Mouse (Mus musculus) CH12.LX (cell line): ENCODE measurements around the gene Flot2. TPM values are rescaled to one million over a fixed set of nuclear protein-coding genes. Genes with fewer than 3 reads are reported as not detected.
A peak's percentile ranks its signal among the peaks of the same experiment; 100 is the strongest.

Experiments used
- DNase-seq: peaks from one replicate; pipeline ENCODE4 v3.0.0-alpha.2; 2013; ENCODE audit errors: extremely low read depth
- H3K27ac ChIP-seq: 2 replicates; pipeline ENCODE4 v1.5.1; 2012; ENCODE audit warnings: low read depth, mild to moderate bottlenecking, control low read depth, moderate library complexity; ENCODE audit not compliant: insufficient read depth
- H3K27me3 ChIP-seq: replicated peaks from 2 replicates; pipeline ENCODE3; 2012; ENCODE audit warnings: inconsistent platforms
- H3K36me3 ChIP-seq, 2 experiments: replicated peaks in 1 of 2; 2 replicates each; pipeline versions ENCODE3 to v1.6.1; 2012; ENCODE audit warnings: inconsistent platforms in 1 of 2, low read length in 1 of 2, mild to moderate bottlenecking in 1 of 2, mixed read lengths in 1 of 2, moderate library complexity in 1 of 2; ENCODE audit not compliant: control insufficient read depth in 1 of 2, insufficient read depth in 1 of 2
- H3K4me1 ChIP-seq, 2 experiments: 2 replicates each; pipeline ENCODE4 v1.6.1; 2012; ENCODE audit warnings: inconsistent platforms in 1 of 2, moderate library complexity in 1 of 2; ENCODE audit not compliant: insufficient read depth in 2 of 2, control insufficient read depth in 1 of 2
- H3K4me2 ChIP-seq: 2 replicates; pipeline ENCODE4 v1.6.1; 2012; ENCODE audit warnings: low read depth, mild to moderate bottlenecking, control low read depth; ENCODE audit not compliant: poor library complexity, insufficient read depth, severe bottlenecking
- H3K4me3 ChIP-seq, 3 experiments: fragments of 150-350 bp in 1 of 3; sonication (generic) in 1 of 3; replicated peaks in 1 of 3; 2 replicates each; pipeline versions ENCODE3 to v1.5.1; 2011 to 2012; ENCODE audit warnings: low read depth in 2 of 3, low read length in 2 of 3, mild to moderate bottlenecking in 2 of 3, moderate library complexity in 2 of 3, control low read depth in 1 of 3, improper control_type of control experiment in 1 of 3, inconsistent platforms in 1 of 3, mixed read lengths in 1 of 3; ENCODE audit not compliant: poor library complexity in 1 of 3
- H3K79me2 ChIP-seq: replicated peaks from 2 replicates; pipeline ENCODE4 v1.6.1; 2012; ENCODE audit warnings: mild to moderate bottlenecking, moderate library complexity; ENCODE audit not compliant: control insufficient read depth, poor library complexity, insufficient read depth, severe bottlenecking; ENCODE audit errors: extremely low read depth
- H3K9ac ChIP-seq: 2 replicates; pipeline ENCODE4 v1.6.1; 2012; ENCODE audit warnings: low read depth, mild to moderate bottlenecking, control low read depth, moderate library complexity; ENCODE audit not compliant: insufficient read depth
- H3K9me3 ChIP-seq: replicated peaks from 2 replicates; pipeline ENCODE3; 2012; ENCODE audit warnings: low read length, inconsistent platforms, mixed read lengths
- BHLHE40 ChIP-seq: IDR thresholded peaks from 2 replicates; pipeline ENCODE4 v1.6.1; 2011; ENCODE audit warnings: mild to moderate bottlenecking, low read depth, low read length, improper control_type of control experiment
- CHD1 ChIP-seq: IDR thresholded peaks from 2 replicates; pipeline ENCODE4 v1.6.1; 2012; ENCODE audit warnings: low read depth, low read length, improper control_type of control experiment, inconsistent platforms
- CHD2 ChIP-seq: IDR thresholded peaks from 2 replicates; pipeline ENCODE4 v1.6.1; 2011; ENCODE audit warnings: low read length, improper control_type of control experiment
- CTCF ChIP-seq, 2 experiments: IDR thresholded peaks in 1 of 2; conservative IDR thresholded peaks in 1 of 2; 2 replicates each; pipeline ENCODE4 v1.5.1; 2011 to 2012; ENCODE audit warnings: low read depth in 2 of 2, low read length in 2 of 2, improper control_type of control experiment in 1 of 2, inconsistent platforms in 1 of 2, mild to moderate bottlenecking in 1 of 2, moderate library complexity in 1 of 2
- E2F4 ChIP-seq: IDR thresholded peaks from 2 replicates; pipeline ENCODE4 v1.6.1; 2011; ENCODE audit warnings: low read depth, low read length, improper control_type of control experiment; ENCODE audit not compliant: insufficient replicate concordance
- ELF1 ChIP-seq: IDR thresholded peaks from 2 replicates; pipeline ENCODE4 v1.6.1; 2014; ENCODE audit warnings: low read depth, mild to moderate bottlenecking, inconsistent platforms, low read length, improper control_type of control experiment
- EP300 ChIP-seq: IDR thresholded peaks from 2 replicates; pipeline ENCODE4 v1.6.1; 2011; ENCODE audit warnings: low read length, improper control_type of control experiment
- ETS1 ChIP-seq: conservative IDR thresholded peaks from 2 replicates; pipeline ENCODE4 v1.6.1; 2012; ENCODE audit warnings: low read depth, mild to moderate bottlenecking, inconsistent platforms, low read length, improper control_type of control experiment, moderate library complexity
- GABPA ChIP-seq: IDR thresholded peaks from 2 replicates; pipeline ENCODE4 v1.6.1; 2012; ENCODE audit warnings: low read depth, low read length, improper control_type of control experiment, inconsistent platforms; ENCODE audit not compliant: insufficient replicate concordance
- HCFC1 ChIP-seq: IDR thresholded peaks from 2 replicates; pipeline ENCODE4 v1.6.1; 2012; ENCODE audit warnings: low read depth, mild to moderate bottlenecking, inconsistent platforms, low read length, improper control_type of control experiment
- IRF4 ChIP-seq: IDR thresholded peaks from 2 replicates; pipeline ENCODE4 v1.6.1; 2014; ENCODE audit warnings: low read depth, mild to moderate bottlenecking, inconsistent platforms, low read length, improper control_type of control experiment
- JUN ChIP-seq: IDR thresholded peaks from 2 replicates; pipeline ENCODE4 v1.6.1; 2011; ENCODE audit warnings: low read depth, mild to moderate bottlenecking, low read length, improper control_type of control experiment, moderate library complexity; ENCODE audit not compliant: insufficient read depth
- JUND ChIP-seq: conservative IDR thresholded peaks from 2 replicates; pipeline ENCODE4 v1.6.1; 2011; ENCODE audit warnings: low read depth, low read length, improper control_type of control experiment
- KAT2A ChIP-seq: IDR thresholded peaks from 2 replicates; pipeline ENCODE4 v1.6.1; 2012; ENCODE audit warnings: low read length, improper control_type of control experiment, inconsistent platforms; ENCODE audit not compliant: insufficient replicate concordance
- MAFK ChIP-seq: IDR thresholded peaks from 2 replicates; pipeline ENCODE4 v1.6.1; 2011; ENCODE audit warnings: low read length, improper control_type of control experiment; ENCODE audit not compliant: insufficient replicate concordance
- MAX ChIP-seq: IDR thresholded peaks from 2 replicates; pipeline ENCODE4 v1.6.1; 2011; ENCODE audit warnings: low read length, improper control_type of control experiment
- MAZ ChIP-seq: IDR thresholded peaks from 2 replicates; pipeline ENCODE4 v1.6.1; 2012; ENCODE audit warnings: low read depth, mild to moderate bottlenecking, inconsistent platforms, low read length, improper control_type of control experiment, moderate library complexity
- MEF2A ChIP-seq: IDR thresholded peaks from 2 replicates; pipeline ENCODE4 v1.6.1; 2014; ENCODE audit warnings: low read depth, mild to moderate bottlenecking, inconsistent platforms, low read length, improper control_type of control experiment, borderline replicate concordance
- MXI1 ChIP-seq: IDR thresholded peaks from 2 replicates; pipeline ENCODE4 v1.6.1; 2011; ENCODE audit warnings: mild to moderate bottlenecking, low read depth, low read length, improper control_type of control experiment
- MYC ChIP-seq: IDR thresholded peaks from 2 replicates; pipeline ENCODE4 v1.6.1; 2011; ENCODE audit warnings: low read depth, mild to moderate bottlenecking, improper control_type of control experiment, low read length
- NELFE ChIP-seq: IDR thresholded peaks from 2 replicates; pipeline ENCODE4 v1.6.1; 2011; ENCODE audit warnings: low read depth, low read length, improper control_type of control experiment
- NRF1 ChIP-seq: IDR thresholded peaks from 2 replicates; pipeline ENCODE4 v1.6.1; 2014; ENCODE audit warnings: low read depth, mild to moderate bottlenecking, inconsistent platforms, low read length, improper control_type of control experiment, moderate library complexity
- PAX5 ChIP-seq: IDR thresholded peaks from 2 replicates; pipeline ENCODE4 v1.6.1; 2012; ENCODE audit warnings: low read length, inconsistent platforms, mixed read lengths
- POLR2A ChIP-seq: IDR thresholded peaks from 2 replicates; pipeline ENCODE4 v1.6.1; 2011; ENCODE audit warnings: low read depth, mild to moderate bottlenecking, improper control_type of control experiment, low read length
- POLR2AphosphoS2 ChIP-seq: IDR thresholded peaks from 2 replicates; pipeline ENCODE4 v1.6.1; 2011; ENCODE audit warnings: low read depth, low read length, improper control_type of control experiment
- RAD21 ChIP-seq: IDR thresholded peaks from 2 replicates; pipeline ENCODE4 v1.6.1; 2011; ENCODE audit warnings: low read depth, mild to moderate bottlenecking, low read length, improper control_type of control experiment, moderate library complexity
- RCOR1 ChIP-seq: conservative IDR thresholded peaks from 2 replicates; pipeline ENCODE4 v1.6.1; 2012; ENCODE audit warnings: low read depth, mild to moderate bottlenecking, inconsistent platforms, low read length, improper control_type of control experiment
- SIN3A ChIP-seq: IDR thresholded peaks from 2 replicates; pipeline ENCODE4 v1.6.1; 2012; ENCODE audit warnings: low read length, improper control_type of control experiment, inconsistent platforms
- SMC3 ChIP-seq: IDR thresholded peaks from 2 replicates; pipeline ENCODE4 v1.6.1; 2011; ENCODE audit warnings: low read depth, low read length, improper control_type of control experiment
- TBP ChIP-seq: conservative IDR thresholded peaks from 2 replicates; pipeline ENCODE4 v1.6.1; 2011; ENCODE audit warnings: low read depth, low read length, improper control_type of control experiment
- TCF12 ChIP-seq: IDR thresholded peaks from 2 replicates; pipeline ENCODE4 v1.6.1; 2014; ENCODE audit warnings: low read depth, mild to moderate bottlenecking, inconsistent platforms, low read length, improper control_type of control experiment
- UBTF ChIP-seq: IDR thresholded peaks from 2 replicates; pipeline ENCODE4 v1.6.1; 2012; ENCODE audit warnings: low read depth, mild to moderate bottlenecking, inconsistent platforms, low read length, improper control_type of control experiment, moderate library complexity
- USF1 ChIP-seq: IDR thresholded peaks from 2 replicates; pipeline ENCODE4 v1.6.1; 2014; ENCODE audit warnings: low read depth, mild to moderate bottlenecking, inconsistent platforms, low read length, improper control_type of control experiment
- USF2 ChIP-seq: conservative IDR thresholded peaks from 2 replicates; pipeline ENCODE4 v1.6.1; 2011; ENCODE audit warnings: low read depth, low read length, improper control_type of control experiment
- ZC3H11A ChIP-seq: IDR thresholded peaks from 2 replicates; pipeline ENCODE4 v1.6.1; 2012; ENCODE audit warnings: low read depth, mild to moderate bottlenecking, inconsistent platforms, low read length, improper control_type of control experiment
- ZKSCAN1 ChIP-seq: IDR thresholded peaks from 2 replicates; pipeline ENCODE4 v1.6.1; 2012; ENCODE audit warnings: low read depth, inconsistent platforms, low read length, improper control_type of control experiment, borderline replicate concordance
- ZMIZ1 ChIP-seq: IDR thresholded peaks from 2 replicates; pipeline ENCODE4 v1.6.1; 2012; ENCODE audit warnings: low read depth, mild to moderate bottlenecking, inconsistent platforms, low read length, improper control_type of control experiment
- ZNF384 ChIP-seq: IDR thresholded peaks from 2 replicates; pipeline ENCODE4 v1.6.1; 2012; ENCODE audit warnings: low read depth, low read length, improper control_type of control experiment, inconsistent platforms
- dilution Hi-C: fragments of 300-500 bp; cut with MboI; formaldehyde crosslinking; loops from 2 replicates; pipeline ENCODE4 v1.14.3; 2020; ENCODE audit warnings: low sequenced_read_pairs; ENCODE audit not compliant: extremely low pct_unique_long_range_greater_than_20kb, extremely low pct_ligation_motif_present
- in situ Hi-C: fragments of 300-500 bp; cut with MboI; formaldehyde crosslinking; loops from 3 replicates; pipeline ENCODE4 v1.14.3; 2019; ENCODE audit warnings: low sequenced_read_pairs, low pct_ligation_motif_present, low pct_unique_long_range_greater_than_20kb, mixed read lengths
- polyA plus RNA-seq: library from polyadenylated mRNA; unstranded; fragments of >175 nt; gene quantifications from 2 replicates; pipeline ENCODE4 v1.2.1, GENCODE M21; 2012; ENCODE audit warnings: low read depth; ENCODE audit not compliant: insufficient read length
- total RNA-seq, 2 experiments: library from RNA; depleted of rRNA; stranded (reverse); fragments of 300-350 nt in 1 of 2; fragments of >200 nt in 1 of 2; gene quantifications; 2 replicates each; pipeline ENCODE4 v1.2.3; 2012 to 2014

The Flot2 gene
- total and polyA plus RNA-seq, 3 experiments = 5.2 to 14.7 (median 13.4) TPM

- Histone ChIP-seq H3K9me3 (no peaks in the 10 kb centered on the region), H3K9ac (peak within 1 kb of the TSS; percentile 82), H3K27ac (peak within 1 kb of the TSS; percentile 27), H3K27me3 (no peaks in the 10 kb centered on the region)
- in situ Hi-C loops = no loop called here
- TF ChIP-seq EP300 (no peak), POLR2AphosphoS2 (peak; percentile 86; the same call in 1 of the 2 replicates), IRF4 (no peak), NELFE (peak; percentile 97), ZNF384 (0 out of 2 replicates have a peak, but pooled peaks have one; percentile 9), TBP (peak; percentile 91), UBTF (0 out of 2 replicates have a peak, but pooled peaks have one; percentile 47), PAX5 (no peak), ELF1 (peak; percentile 53), MXI1 (peak; percentile 91), GABPA (no peak; the same call in 1 of the 2 replicates), ZKSCAN1 (no peak), CHD1 (no peak), MAFK (no peak), POLR2A (peak; percentile 98), SIN3A (peak; percentile 93), HCFC1 (peak; percentile 94), JUND (no peak), MAZ (no peak), ZC3H11A (no peak), KAT2A (peak; percentile 86; the same call in 1 of the 2 replicates), BHLHE40 (no peak), RCOR1 (no peak), RAD21 (no peak), JUN (no peak), ETS1 (no peak), MEF2A (no peak), NRF1 (peak; percentile 71), MYC (peak; percentile 68; the same call in 1 of the 2 replicates), USF2 (peak; percentile 20; the same call in 1 of the 2 replicates), ZMIZ1 (peak; percentile 86), CTCF (conservative IDR thresholded peaks at IDR 0.05 in 1 of 2, IDR thresholded peaks at IDR 0.05 in 1 of 2; ENCODE audit: low read depth in 2 of 2, low read length in 2 of 2) (no peak), E2F4 (no peak), SMC3 (no peak), USF1 (no peak), TCF12 (peak; percentile 99), CHD2 (0 out of 2 replicates have a peak, but pooled peaks have one; percentile 48), MAX (peak; percentile 59; the same call in 1 of the 2 replicates)
- TF ChIP-seq, all 38 proteins: peak for 18
- dilution Hi-C loops = no loop called here
- Histone ChIP-seq H3K4me1 (peaks cover 4 to 19% of the 10 kb centered on the region in 2 experiments), H3K79me2 (peaks cover 17% of the 10 kb centered on the region), H3K4me3 (peak within 1 kb of the TSS; percentile 73 to 96 (median 86)), H3K36me3 (peaks cover 16 to 31% of the 10 kb centered on the region in 2 experiments), H3K4me2 (peak within 1 kb of the TSS; percentile 94)
- peak; percentile 88 for DNase-seq
Observed at GRCm38 (mm10) chr11:78079961-78080921, 42.5 kb downstream of the Flot2 start, which contains the start of gene Eral1. Eral1 (minus strand) TSS chr11:78080383.
